Mouse (Mus musculus) kidney, adult 18-20 months (tissue): ENCODE measurements at regions not wholly inside any gene's neighbourhood (a gene's known extent, or its start where the extent isn't known, plus 50 kb on each side); places are given as distances from the start of the nearest gene placed in this dataset.

Experiments
- DNase-seq: peaks from one replicate; pipeline ENCODE4 v3.0.0; 2021

DNA sequence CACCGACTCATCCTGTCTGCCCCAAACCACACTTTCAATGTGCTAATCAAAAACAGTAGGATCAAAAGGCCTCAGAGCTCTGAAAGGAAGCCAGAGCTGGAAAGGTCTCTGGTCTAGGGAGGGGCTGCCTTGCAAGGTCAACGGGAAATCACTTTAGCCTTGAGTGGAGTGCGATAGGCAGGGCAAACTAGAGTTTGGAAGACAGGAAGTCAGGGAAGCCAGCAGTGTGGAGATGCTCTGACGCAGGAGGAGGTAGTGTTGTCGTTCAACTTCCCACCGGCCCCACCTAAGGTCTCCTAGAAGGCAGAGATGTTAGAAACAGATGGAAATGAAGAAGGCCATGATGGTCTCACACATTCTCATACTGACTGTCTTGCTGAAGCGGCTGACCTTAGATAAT lies 52.0 kb upstream of the Trp53i11 start:
- peak; percentile 22 for DNase-seq

- no peak for DNase-seq
These were observed 53.9 kb upstream of the Trp53i11 start for GRCm38 (mm10) chr2:93133301-93133971.

DNA sequence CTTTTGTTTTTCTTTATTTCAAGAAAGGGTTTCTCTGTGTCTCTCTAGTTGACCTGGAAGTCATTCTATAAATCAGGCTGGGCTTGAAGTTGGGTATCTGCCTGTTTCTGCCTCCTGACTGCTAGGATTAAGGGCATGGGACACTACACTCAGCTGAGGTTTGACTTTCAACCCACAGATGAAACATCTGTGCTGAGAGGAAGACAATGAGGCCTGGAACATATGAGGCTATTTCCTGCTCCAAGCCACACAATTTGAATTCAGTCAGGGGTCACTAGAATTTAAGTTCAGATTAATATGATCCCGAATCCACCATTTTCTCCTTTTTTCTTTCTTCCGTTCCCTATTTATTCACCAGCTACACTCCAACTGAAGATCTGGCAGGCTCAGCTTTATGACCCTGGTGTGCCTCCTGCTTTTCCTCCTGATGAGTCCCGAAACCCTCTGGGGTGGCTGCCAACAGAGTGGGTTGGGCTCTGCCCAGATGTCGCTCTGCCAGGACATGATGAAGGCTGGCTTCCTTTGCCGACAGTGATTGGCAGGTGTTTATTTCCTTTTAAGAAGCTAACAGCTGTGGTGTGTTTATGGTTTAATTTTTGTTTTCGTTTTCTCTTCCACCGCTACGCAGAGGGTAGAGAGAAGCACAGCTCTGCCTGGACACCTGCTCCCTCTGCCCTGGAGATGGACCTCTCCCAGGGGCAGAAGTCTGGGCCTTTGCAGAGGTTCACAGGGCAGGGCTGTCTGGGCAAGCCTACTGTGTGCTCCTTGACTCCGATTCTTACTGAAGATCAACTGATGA lies 55.3 kb upstream of the Trp53i11 start:
- peak; percentile 59 for DNase-seq

GRCm38 (mm10) chr2:93131236-93131635 lies 56.1 kb upstream of the Trp53i11 start:
- no peak for DNase-seq

GRCm38 (mm10) chr2:93129176-93129575 lies 58.2 kb upstream of the Trp53i11 start:
- DNase-seq = no peak

DNA sequence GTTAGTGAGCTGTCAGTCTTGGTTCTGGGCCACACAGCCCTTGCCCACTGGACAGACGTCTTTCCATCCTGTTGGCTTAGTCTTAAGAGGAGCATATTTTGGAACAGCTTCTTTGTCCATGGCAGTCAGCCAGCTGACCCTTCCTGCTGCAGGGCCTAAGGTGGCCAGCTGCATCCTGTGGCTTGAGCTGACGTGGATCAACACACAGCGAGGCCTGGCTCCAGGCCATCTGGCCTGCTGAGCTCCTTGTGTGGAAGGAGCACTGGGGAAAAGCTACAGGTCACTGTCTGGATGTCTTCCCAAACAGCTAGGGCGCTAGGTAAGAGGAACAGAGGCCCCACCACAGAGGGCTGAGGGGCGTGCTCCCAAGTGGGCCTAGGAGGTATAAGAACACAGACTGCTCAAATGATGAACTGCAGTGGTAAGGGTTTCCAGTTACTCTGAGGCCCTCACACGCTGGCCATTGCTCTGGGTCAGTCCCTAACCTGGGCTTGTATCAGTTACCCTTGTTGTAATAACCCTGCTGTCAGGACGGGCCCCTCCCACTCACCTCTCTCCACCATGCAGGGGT lies 60.7 kb upstream of the Trp53i11 start:
- DNase-seq = peak; percentile 83

DNA sequence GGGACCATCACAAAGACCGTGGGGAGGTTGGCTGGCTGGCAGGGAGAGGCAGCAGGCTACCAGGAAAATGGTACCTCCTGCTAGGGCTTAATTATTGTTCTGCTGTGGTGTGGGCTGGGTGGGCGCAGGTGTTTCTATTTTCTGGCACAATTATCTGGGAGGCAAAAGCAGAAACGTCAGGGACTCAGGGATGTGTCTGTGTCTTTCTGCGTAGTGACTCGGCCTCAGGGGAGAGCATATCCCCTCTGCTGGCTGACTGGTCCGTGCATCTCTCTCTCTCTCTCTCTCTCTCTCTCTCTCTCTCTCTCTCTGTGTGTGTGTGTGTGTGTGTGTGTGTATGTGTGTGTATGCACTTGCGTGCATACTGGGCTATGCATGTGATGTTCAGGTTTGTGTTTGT lies 61.2 kb upstream of the Trp53i11 start:
- no peak for DNase-seq

DNA sequence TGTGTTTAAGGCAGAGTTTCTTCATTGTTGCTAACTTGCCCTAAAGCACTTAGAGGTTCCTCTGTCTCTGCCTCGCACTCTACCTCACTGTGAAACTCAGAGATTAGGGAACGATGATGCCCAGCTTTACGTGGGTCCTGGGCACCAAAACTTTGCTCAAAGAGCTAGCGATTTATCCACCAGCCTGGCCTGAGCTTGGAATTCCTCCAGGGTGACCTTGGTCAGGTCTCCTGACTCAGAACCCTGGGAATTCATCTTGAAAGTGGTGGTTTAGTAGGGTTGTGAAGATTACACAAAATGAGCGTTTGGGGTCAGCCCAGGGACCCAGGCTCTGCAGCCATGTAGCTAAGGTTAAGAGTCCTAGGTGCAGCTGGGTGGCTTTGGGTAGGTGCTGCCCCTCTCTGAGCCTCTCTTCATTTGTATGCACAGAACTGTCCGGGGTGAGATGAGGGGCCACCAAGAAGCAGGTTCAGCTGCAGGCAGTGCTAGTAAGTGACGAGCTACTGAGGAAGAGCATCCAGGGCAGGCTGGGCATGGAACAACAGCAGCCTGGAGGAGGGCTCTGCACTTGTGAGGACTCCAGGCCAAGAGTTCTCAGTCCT lies 62.4 kb upstream of the Trp53i11 start:
- no peak for DNase-seq

- DNase-seq = no peak
These were observed 63.5 kb upstream of the Trp53i11 start for GRCm38 (mm10) chr2:93123829-93124228.

DNA sequence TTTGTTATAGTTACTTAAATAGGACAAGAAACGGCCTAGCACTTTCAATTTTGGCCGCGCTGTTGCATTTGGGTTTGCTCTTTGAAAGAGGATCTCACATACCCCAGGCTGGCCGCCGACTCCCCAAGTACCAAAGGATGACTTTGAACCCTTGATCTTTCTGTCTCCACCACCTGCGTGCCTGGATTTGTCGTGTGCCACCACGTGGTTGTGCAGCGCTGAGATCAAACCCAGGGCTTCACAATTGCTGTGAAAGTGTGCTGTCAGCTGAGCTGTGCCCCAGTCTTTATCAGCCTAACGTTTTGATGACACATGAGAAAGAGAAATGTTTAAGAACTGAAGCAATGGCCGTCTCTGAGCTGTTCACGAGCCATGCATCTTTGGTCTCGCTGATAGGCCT lies 67.0 kb upstream of the Trp53i11 start:
- DNase-seq = no peak

DNA sequence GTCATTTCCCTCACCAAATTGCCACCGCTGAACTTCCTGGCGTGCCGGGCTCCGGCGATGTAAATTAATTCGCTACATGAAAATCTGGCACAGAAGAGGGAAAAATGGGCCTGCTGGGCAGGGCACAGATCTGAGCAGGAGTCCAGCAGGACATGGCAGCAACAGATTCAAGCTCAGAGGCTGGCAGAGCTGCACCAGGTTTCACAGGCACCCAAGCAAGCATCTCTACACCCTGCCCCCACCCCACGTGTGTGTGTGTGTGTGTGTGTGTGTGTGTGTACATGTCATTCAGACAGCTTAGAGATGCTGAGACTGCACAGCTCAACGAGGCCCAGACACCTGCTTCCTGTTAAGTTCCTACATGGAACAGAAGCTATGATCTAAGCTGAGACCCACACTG lies 68.3 kb upstream of the Trp53i11 start:
- DNase-seq = no peak

DNA sequence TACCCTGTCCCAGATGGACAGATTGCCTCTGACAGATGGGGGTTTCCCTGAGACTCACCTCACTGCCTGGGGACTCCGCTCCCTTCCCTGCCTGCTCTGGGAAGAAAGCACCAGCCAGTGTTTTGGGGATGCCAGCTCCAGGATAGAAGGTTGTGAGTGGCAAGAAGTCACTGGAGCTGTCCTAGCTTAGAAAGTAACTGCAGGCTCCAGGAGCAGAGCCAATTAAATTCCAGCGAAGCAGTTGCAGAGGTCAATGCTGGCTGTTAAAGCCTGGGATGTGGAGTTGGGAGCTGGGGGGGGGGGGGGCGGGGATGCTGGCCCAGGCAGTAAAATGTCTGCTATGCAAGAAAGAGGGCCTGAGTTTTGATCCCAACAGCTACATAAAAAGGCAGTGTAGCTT lies 69.3 kb upstream of the Prdm11 start:
- DNase-seq = no peak

DNA sequence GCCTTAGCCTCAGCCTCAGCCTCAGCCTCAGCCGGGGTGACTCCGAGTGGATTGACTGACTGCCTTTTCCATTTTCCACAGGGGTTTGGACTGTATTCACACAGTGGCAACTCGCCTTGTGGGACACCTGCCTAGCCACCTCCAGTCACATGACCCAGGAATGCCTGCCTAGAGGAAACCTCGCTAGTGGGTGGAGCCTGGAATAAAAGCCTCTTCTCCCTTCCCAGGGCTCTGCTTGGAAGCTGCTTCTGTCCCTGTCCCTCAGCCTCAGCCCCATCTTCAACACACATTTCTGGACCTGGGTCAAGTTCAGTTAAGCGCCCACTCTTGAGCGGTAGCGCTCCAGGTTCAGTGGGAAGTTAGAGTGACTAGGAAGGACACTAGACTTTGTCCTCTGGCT lies 68.0 kb upstream of the Prdm11 start:
- DNase-seq = no peak

DNA sequence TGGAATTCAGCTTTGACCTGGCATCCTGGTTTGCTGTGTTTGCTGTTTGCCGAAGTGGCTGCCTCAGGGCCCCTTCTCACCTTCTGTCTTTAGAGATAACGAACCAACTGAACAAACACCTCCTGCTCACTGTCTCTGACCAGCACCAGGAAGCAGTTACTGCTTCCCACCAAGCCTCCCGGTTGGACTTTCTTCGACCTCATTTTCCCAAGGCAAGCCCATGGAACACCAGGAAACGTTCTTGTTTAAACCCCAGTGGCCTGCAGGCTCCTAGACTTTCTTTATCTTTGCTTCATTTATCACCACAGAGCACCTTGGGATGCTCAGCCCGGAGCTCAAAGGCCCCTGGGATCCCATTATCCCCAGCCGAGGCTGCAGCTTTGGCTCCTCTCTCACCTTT lies 66.4 kb upstream of the Prdm11 start:
- DNase-seq = no peak

- no peak for DNase-seq
These were observed 64.9 kb upstream of the Prdm11 start for GRCm38 (mm10) chr2:93110898-93111297.

GRCm38 (mm10) chr2:93106581-93106980 lies 60.6 kb upstream of the Prdm11 start:
- no peak for DNase-seq

- no peak for DNase-seq
These were observed 56.0 kb upstream of the Prdm11 start for GRCm38 (mm10) chr2:93101991-93102390.

GRCm38 (mm10) chr2:93099780-93100179 lies 53.8 kb upstream of the Prdm11 start:
- no peak for DNase-seq

GRCm38 (mm10) chr2:93097016-93097415 lies 51.0 kb upstream of the Prdm11 start:
- no peak for DNase-seq

DNA sequence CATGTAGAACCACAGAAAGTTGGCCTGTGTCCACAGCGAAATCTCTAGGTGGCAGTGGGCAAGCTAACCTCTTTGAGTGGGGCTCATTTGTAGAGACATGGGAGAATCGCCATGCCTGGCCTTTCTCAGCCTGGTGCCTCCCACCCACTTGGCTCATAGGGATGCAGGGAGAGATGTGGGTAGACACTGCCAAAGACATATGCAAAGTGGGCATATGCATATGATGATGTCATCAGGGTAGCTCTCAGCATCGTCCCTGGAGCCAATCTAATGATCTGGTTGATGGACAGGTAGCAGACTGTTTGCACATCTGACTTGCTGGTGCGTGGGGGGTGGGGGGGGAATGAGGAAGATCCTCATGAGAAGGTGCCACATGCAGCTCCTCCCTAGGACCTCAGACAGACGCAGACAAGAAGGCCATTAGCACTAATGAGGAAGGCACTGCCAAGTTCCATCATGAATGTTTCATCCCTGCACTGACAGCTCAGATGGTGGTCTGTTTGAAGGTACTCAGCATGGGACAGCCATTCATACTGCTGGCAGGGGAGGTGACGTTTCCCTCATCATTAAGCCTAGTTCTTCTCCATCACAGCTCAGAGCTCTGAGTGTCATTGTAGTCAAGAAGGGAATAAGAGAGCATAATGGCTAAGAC lies 50.2 kb upstream of the Prdm11 start:
- DNase-seq = no peak
